Mouse (Mus musculus) heart, adult 2 months (tissue): ENCODE measurements around the gene Eefsec. TPM values are rescaled to one million over a fixed set of nuclear protein-coding genes. Genes with fewer than 3 reads are reported as not detected.

Source experiments
- DNase-seq, 2 experiments: peaks; one replicate each; pipeline ENCODE4 v3.0.0; 2021
- H3K27ac ChIP-seq: fragments of 200-600 bp; 2 replicates; pipeline ENCODE4 v1.8.1; 2022
- H3K27me3 ChIP-seq: fragments of 200-500 bp; 2 replicates; pipeline ENCODE4 v1.6.1; 2012; ENCODE audit warnings: mild to moderate bottlenecking, low read length, inconsistent platforms, mixed read lengths; ENCODE audit not compliant: control insufficient read depth, insufficient read depth
- H3K36me3 ChIP-seq: fragments of 200-500 bp; 2 replicates; pipeline ENCODE4 v1.6.1; 2012; ENCODE audit warnings: low read length, inconsistent platforms; ENCODE audit not compliant: control insufficient read depth, insufficient read depth
- H3K4me1 ChIP-seq: fragments of 200-500 bp; 2 replicates; pipeline ENCODE4 v1.6.1; 2011; ENCODE audit warnings: low read length; ENCODE audit not compliant: control insufficient read depth, insufficient read depth
- H3K4me3 ChIP-seq: fragments of 200-600 bp; 2 replicates; pipeline ENCODE4 v1.8.1; 2022
- H3K79me2 ChIP-seq: fragments of 200-500 bp; replicated peaks from 2 replicates; pipeline ENCODE4 v1.6.1; 2012; ENCODE audit warnings: mild to moderate bottlenecking, inconsistent platforms, low read length, moderate library complexity, mixed read lengths; ENCODE audit not compliant: control insufficient read depth, insufficient read depth
- H3K9ac ChIP-seq: fragments of 200-500 bp; 2 replicates; pipeline ENCODE4 v1.6.1; 2012; ENCODE audit warnings: low read depth, mild to moderate bottlenecking, control low read depth, inconsistent platforms, low read length, mixed read lengths
- CTCF ChIP-seq: fragments of 200-600 bp; IDR thresholded peaks from 2 replicates; pipeline ENCODE4 v1.8.1; 2022; ENCODE audit warnings: antibody characterized with exemption, mild to moderate bottlenecking, moderate library complexity
- EP300 ChIP-seq: fragments of 200-500 bp; IDR thresholded peaks from 2 replicates; pipeline ENCODE4 v1.6.1; 2011; ENCODE audit warnings: low read depth, low read length, control low read depth; ENCODE audit not compliant: insufficient read depth
- POLR2A ChIP-seq: fragments of 200-500 bp; IDR thresholded peaks from 2 replicates; pipeline ENCODE4 v1.6.1; 2011; ENCODE audit warnings: mild to moderate bottlenecking, low read depth, low read length, control low read depth; ENCODE audit not compliant: insufficient read depth
- WGBS: fragments of 180-500 bp; shearing (Covaris S2); methylation state at CpG from one replicate; pipeline ENCODE4 v1.1.7; 2018; 5-methylcytosine and 5-hydroxymethylcytosine counted together
- intact Hi-C: fragments of 180-260 bp; cut with DNase I; formaldehyde crosslinking; loops from one replicate; pipeline ENCODE4 v1.15.1; 2025
- polyA plus RNA-seq: library from polyadenylated mRNA; depleted of rRNA; stranded (reverse); fragments of >200 nt; gene quantifications from 2 replicates; pipeline ENCODE4 v1.2.3, GENCODE M21; 2012
- total RNA-seq, 2 experiments: library from RNA; stranded (reverse); gene quantifications; 2 replicates each; pipeline ENCODE4 v1.2.3; 2021

Eefsec gene
- total and polyA plus RNA-seq, 3 experiments: 6.2 to 8.9 (median 6.6) TPM

- DNase-seq: no peak
- intact Hi-C loops: no loop called here
- TF ChIP-seq POLR2A (no peak), CTCF (no peak), EP300 (no peak)
- H3K79me2 ChIP-seq: no peaks in the 10 kb centered on the region
- H3K36me3 ChIP-seq: no peaks in the 10 kb centered on the region
- H3K27me3 ChIP-seq: no peaks in the 10 kb centered on the region
- H3K4me3 ChIP-seq: no peak overlapping the region
- H3K9ac ChIP-seq: no peak overlapping the region
- no peaks in the 10 kb centered on the region for H3K4me1 ChIP-seq
- WGBS: 93% methylated on average over 2 of the region's 2 CpGs
- no peak overlapping the region for H3K27ac ChIP-seq
Measured at GRCm38 (mm10) chr6:88299491-88299890, 146.8 kb downstream of the Eefsec start.

- Histone ChIP-seq H3K27me3 (no peaks in the 10 kb centered on the region), H3K27ac (no peak overlapping the region), H3K4me1 (no peaks in the 10 kb centered on the region; the same call in 1 of the 2 replicates), H3K36me3 (no peaks in the 10 kb centered on the region), H3K4me3 (no peak overlapping the region), H3K79me2 (no peaks in the 10 kb centered on the region), H3K9ac (no peak overlapping the region)
- TF ChIP-seq CTCF: no peak
- TF ChIP-seq EP300: no peak
- TF ChIP-seq POLR2A: no peak
- 91% methylated on average over 4 of the region's 4 CpGs for WGBS
- no peak for DNase-seq
- intact Hi-C loops: no loop called here
Measured at GRCm38 (mm10) chr6:88292274-88292909, 153.9 kb downstream of the Eefsec start.

GRCm38 (mm10) chr6:88290129-88290766 is 156.1 kb downstream of the Eefsec start:
- H3K36me3 ChIP-seq: no peaks in the 10 kb centered on the region
- H3K27ac ChIP-seq: no peak overlapping the region
- DNase-seq: peak; percentile 46 to 74
- H3K79me2 ChIP-seq: no peaks in the 10 kb centered on the region
- H3K27me3 ChIP-seq: no peaks in the 10 kb centered on the region
- H3K4me3 ChIP-seq: no peak overlapping the region
- TF ChIP-seq CTCF: no peak
- no peak for TF ChIP-seq POLR2A
- TF ChIP-seq EP300: no peak
- intact Hi-C loops: no loop called here
- no peak overlapping the region for H3K9ac ChIP-seq
- H3K4me1 ChIP-seq: no peaks in the 10 kb centered on the region; the same call in 1 of the 2 replicates
- 32% methylated on average over 6 of the region's 6 CpGs for WGBS

GRCm38 (mm10) chr6:88278141-88278540 is 168.2 kb downstream of the Eefsec start:
- no peak for DNase-seq
- WGBS: 93% methylated on average over 2 of the region's 2 CpGs
- intact Hi-C loops: no loop called here
- no peak for TF ChIP-seq POLR2A
- no peak for TF ChIP-seq EP300
- TF ChIP-seq CTCF: no peak
- no peaks in the 10 kb centered on the region for H3K27me3 ChIP-seq
- H3K27ac ChIP-seq: no peak overlapping the region
- no peaks in the 10 kb centered on the region for H3K36me3 ChIP-seq
- no peak overlapping the region for H3K4me3 ChIP-seq
- no peaks in the 10 kb centered on the region for H3K4me1 ChIP-seq
- H3K79me2 ChIP-seq: no peaks in the 10 kb centered on the region
- no peak overlapping the region for H3K9ac ChIP-seq

- WGBS: 91% methylated on average over 4 of the region's 4 CpGs
- intact Hi-C loops: no loop called here
- H3K36me3 ChIP-seq: no peaks in the 10 kb centered on the region
- TF ChIP-seq CTCF: no peak
- TF ChIP-seq POLR2A: no peak
- TF ChIP-seq EP300: no peak
- H3K79me2 ChIP-seq: no peaks in the 10 kb centered on the region
- no peak overlapping the region for H3K9ac ChIP-seq
- DNase-seq: no peak
- no peaks in the 10 kb centered on the region for H3K27me3 ChIP-seq
- H3K4me3 ChIP-seq: no peak overlapping the region
- no peak overlapping the region for H3K27ac ChIP-seq
- no peaks in the 10 kb centered on the region for H3K4me1 ChIP-seq
Measured at GRCm38 (mm10) chr6:88277242-88277641, 169.1 kb downstream of the Eefsec start.

GRCm38 (mm10) chr6:88276221-88276620 is 170.1 kb downstream of the Eefsec start:
- no peaks in the 10 kb centered on the region for H3K27me3 ChIP-seq
- H3K27ac ChIP-seq: no peak overlapping the region
- TF ChIP-seq CTCF: no peak
- TF ChIP-seq EP300: no peak
- TF ChIP-seq POLR2A: no peak
- intact Hi-C loops: no loop called here
- no peaks in the 10 kb centered on the region for H3K36me3 ChIP-seq
- H3K9ac ChIP-seq: no peak overlapping the region
- no peaks in the 10 kb centered on the region for H3K4me1 ChIP-seq
- H3K4me3 ChIP-seq: no peak overlapping the region
- H3K79me2 ChIP-seq: no peaks in the 10 kb centered on the region
- 88% methylated on average over 4 of the region's 4 CpGs for WGBS
- DNase-seq: no peak
